Mouse (Mus musculus): Measurements from ENCODE around the gene Syn3.

Gene Syn3

DNA sequence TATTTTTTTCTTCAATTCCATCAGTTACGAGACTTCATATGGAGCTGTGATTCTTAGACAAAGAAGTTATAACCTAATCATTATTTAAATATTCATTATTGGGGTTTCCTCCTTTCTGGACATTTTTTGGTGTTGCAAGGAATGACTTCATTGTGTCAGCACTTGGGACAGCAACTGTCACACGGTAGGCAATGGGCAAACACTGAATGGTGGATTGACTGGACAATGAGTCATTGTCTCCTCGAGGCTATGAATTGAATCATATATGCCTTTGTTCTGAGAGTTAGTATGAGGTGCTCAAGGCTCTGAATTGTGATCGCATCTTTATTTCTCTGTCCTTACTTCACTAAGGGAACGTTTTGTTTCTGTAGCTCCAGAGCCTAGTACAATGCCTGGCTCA lies 492.2 kb downstream of the Syn3 start:
- DNase-seq (ENCODE audit: low spot score in 2 of 2): no peak

Measured in cerebellum, postnatal 4 days (tissue).